Mouse (Mus musculus) ES-Bruce4 (cell line): ENCODE data around the gene Ndufaf2. TPM values are rescaled to one million over a fixed set of nuclear protein-coding genes. Genes with fewer than 3 reads are reported as not detected.
A peak's percentile ranks its signal among the peaks of the same experiment; 100 is the strongest.

Experiments used
- H3K27ac ChIP-seq: 2 replicates; pipeline ENCODE4 v1.5.1; 2012; ENCODE audit warnings: low read length, inconsistent platforms; ENCODE audit not compliant: insufficient read depth
- H3K27me3 ChIP-seq: 2 replicates; pipeline ENCODE4 v1.6.1; 2012; ENCODE audit warnings: mild to moderate bottlenecking, low read length, inconsistent platforms; ENCODE audit not compliant: control insufficient read depth, poor library complexity, insufficient read depth, severe bottlenecking
- H3K36me3 ChIP-seq: 2 replicates; pipeline ENCODE4 v1.6.1; 2012; ENCODE audit warnings: inconsistent platforms, mild to moderate bottlenecking, low read length, moderate library complexity; ENCODE audit not compliant: control insufficient read depth, poor library complexity, insufficient read depth, severe bottlenecking
- H3K4me1 ChIP-seq: one replicate; pipeline ENCODE4 v1.8.1; 2011; ENCODE audit warnings: low read length; ENCODE audit not compliant: control insufficient read depth, insufficient read depth
- H3K4me3 ChIP-seq: 2 replicates; pipeline ENCODE4 v1.5.1; 2011; ENCODE audit warnings: low read depth, mild to moderate bottlenecking, low read length
- H3K9ac ChIP-seq: 2 replicates; pipeline ENCODE4 v1.6.1; 2012; ENCODE audit warnings: low read depth, mild to moderate bottlenecking, inconsistent platforms; ENCODE audit not compliant: poor library complexity, severe bottlenecking
- H3K9me3 ChIP-seq: replicated peaks from 2 replicates; pipeline ENCODE4 v1.6.1; 2012; ENCODE audit warnings: mild to moderate bottlenecking, low read length, inconsistent platforms; ENCODE audit not compliant: control insufficient read depth, poor library complexity, insufficient read depth, severe bottlenecking
- CTCF ChIP-seq: IDR thresholded peaks from one replicate; pipeline ENCODE4 v1.8.1; 2011; ENCODE audit warnings: low read depth, low read length
- EP300 ChIP-seq: IDR thresholded peaks from 2 replicates; pipeline ENCODE4 v1.6.1; 2011; ENCODE audit warnings: low read depth, low read length; ENCODE audit not compliant: insufficient read depth
- POLR2A ChIP-seq: IDR thresholded peaks from one replicate; pipeline ENCODE4 v1.8.1; 2011; ENCODE audit warnings: low read length; ENCODE audit not compliant: insufficient read depth
- polyA plus RNA-seq: library from polyadenylated mRNA; stranded (reverse); fragments of >200 nt; gene quantifications from 2 replicates; pipeline ENCODE4 v1.2.4, GENCODE M21; 2011; ENCODE audit warnings: low read depth; ENCODE audit not compliant: missing spikeins, insufficient read depth, insufficient read length

The Ndufaf2 gene
- polyA plus RNA-seq, 1 experiment, result 103 TPM

DNA sequence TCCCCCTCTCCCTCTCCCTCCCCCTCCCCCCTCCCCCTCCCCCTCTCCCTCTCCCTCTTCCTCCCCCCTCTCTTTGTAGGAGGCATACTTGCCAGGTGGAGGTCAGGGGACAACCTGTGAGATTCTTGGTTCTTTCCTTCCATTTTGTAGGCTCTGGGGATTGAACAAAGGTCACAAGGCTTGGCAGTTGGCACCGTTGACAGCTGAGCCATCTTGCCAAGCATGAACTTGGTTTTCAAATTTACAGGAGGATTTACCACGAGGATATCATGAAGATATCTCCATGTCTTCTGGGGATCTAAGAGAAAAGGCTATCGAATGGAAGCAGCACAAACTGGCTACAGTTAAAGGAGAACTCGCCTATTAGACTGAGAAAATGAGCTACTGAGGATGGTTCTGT is 196.9 kb downstream of the Ndufaf2 start:
- H3K4me1 ChIP-seq, result peaks cover 11% of the 10 kb centered on the region
- TF ChIP-seq POLR2A (no peak), CTCF (no peak), EP300 (no peak)
- no peaks in the 10 kb centered on the region for H3K9me3 ChIP-seq
- no peak overlapping the region for H3K4me3 ChIP-seq
- no peaks in the 10 kb centered on the region for H3K36me3 ChIP-seq
- H3K27ac ChIP-seq, result no peak overlapping the region
- H3K9ac ChIP-seq, result no peak overlapping the region
- H3K27me3 ChIP-seq, result no peaks in the 10 kb centered on the region

DNA sequence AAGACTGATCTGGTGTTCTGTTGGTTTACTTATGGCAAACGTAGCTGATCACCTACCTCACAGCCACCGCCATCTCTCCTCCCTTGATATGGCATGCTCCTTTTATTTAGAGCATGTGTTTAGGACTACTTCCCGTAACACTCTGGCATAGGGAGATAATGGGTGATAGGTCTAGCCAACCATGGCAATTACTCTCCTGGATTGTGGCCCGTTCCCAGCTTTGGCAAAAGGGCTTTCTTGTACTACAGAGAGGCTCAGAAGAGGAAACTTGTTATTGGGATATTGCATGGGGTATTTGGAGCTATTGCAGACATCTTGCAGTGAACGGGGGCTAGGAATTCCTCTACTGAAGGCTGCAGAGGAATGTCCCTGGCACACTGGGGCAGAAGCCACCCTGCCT is 197.9 kb downstream of the Ndufaf2 start:
- Histone ChIP-seq H3K27me3 (no peaks in the 10 kb centered on the region), H3K9ac (no peak overlapping the region), H3K4me3 (no peak overlapping the region), H3K27ac (no peak overlapping the region), H3K36me3 (no peaks in the 10 kb centered on the region), H3K9me3 (no peaks in the 10 kb centered on the region), H3K4me1 (peaks cover 11% of the 10 kb centered on the region)
- TF ChIP-seq EP300 (no peak), POLR2A (no peak), CTCF (no peak)

DNA sequence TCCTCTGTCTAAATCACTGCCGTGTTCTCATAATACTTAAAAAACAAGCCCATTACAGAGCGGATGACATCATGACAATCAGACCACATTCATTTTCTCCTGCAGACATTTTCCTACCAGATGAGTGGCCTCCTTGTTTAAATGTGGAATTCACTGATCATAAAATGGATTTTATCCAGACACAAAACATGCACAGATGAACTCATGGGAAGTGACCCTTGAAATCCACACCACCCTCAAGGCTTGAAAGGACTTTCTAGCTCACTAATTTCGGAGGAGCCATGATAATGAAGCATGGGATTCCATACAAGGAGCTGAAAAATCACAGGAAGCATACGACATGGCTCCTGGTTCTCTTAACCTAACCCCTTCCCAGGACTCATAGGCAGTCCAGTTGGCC is 198.5 kb downstream of the Ndufaf2 start:
- Histone ChIP-seq H3K9me3 (no peaks in the 10 kb centered on the region), H3K4me3 (no peak overlapping the region), H3K27me3 (no peaks in the 10 kb centered on the region), H3K36me3 (no peaks in the 10 kb centered on the region), H3K27ac (no peak overlapping the region), H3K9ac (no peak overlapping the region), H3K4me1 (peaks cover 11% of the 10 kb centered on the region)
- TF ChIP-seq EP300, result no peak
- no peak for TF ChIP-seq CTCF
- no peak for TF ChIP-seq POLR2A

DNA sequence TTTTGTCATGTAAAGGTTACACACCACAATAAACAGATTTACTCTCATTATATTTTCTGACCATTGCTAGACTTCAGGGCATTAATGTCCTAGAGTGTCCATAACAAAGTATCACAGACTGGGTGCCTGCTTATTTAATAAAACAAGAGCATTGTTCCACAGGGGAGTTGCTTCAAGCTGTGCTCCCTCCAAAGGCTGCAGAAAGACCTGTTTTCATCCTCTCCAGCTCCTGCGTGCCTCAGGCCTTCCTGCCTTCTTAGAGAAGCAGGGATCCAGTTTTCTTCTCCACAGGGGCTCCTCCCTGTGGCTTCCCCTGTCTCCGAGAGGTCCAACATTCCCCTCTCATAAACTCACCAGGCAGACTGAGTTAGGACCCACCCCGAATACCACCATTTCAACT is 202.2 kb downstream of the Ndufaf2 start:
- no peak overlapping the region for H3K9ac ChIP-seq
- H3K27me3 ChIP-seq, result no peaks in the 10 kb centered on the region
- H3K27ac ChIP-seq, result peak overlapping the region; percentile 98
- no peaks in the 10 kb centered on the region for H3K36me3 ChIP-seq
- TF ChIP-seq CTCF (no peak), EP300 (peak; percentile 89)
- H3K4me1 ChIP-seq, result peaks cover 6% of the 10 kb centered on the region
- H3K4me3 ChIP-seq, result no peak overlapping the region
- no peaks in the 10 kb centered on the region for H3K9me3 ChIP-seq

DNA sequence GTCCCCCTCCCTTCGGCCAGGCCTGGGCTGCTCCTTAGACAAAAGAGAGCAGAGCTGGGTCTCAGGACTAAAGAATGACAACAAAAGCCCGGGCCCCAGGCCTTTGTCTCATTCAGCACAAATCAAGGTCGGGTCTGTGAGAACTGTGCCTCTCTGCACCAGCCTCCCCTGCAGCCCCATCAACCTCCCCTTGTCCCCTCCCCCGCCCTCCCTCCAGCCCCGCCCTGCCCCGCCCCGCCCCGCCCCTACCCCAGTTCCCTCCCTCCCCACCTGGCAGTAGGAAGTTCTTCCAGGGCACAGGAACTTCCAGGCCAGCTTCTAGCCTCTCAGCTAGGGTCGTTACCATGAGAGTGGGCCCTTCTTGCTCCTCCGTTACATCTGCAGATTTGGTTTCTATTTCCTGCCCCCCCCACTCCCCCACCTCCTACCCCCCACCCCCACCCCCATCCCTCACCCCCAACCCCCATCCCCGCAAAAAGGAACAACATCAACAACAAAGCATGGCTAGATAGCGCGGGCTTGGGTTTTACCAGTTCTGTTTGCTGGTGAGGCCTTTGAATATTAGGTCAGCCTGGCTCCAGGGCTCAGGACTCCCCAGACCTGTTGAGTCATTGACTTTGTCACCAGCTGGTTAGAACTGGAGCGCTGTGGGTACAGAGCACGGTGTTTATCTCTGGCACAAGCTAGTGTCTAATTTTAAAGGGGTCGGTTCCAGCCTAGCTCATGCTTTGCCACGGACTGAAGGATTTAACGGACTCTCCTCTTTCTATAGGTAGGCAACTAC is 202.9 kb downstream of the Ndufaf2 start:
- Histone ChIP-seq H3K4me3 (peak overlapping the region; percentile 56), H3K4me1 (peaks cover 6% of the 10 kb centered on the region), H3K9me3 (no peaks in the 10 kb centered on the region), H3K27ac (peak overlapping the region; percentile 98), H3K9ac (peak overlapping the region; percentile 43), H3K36me3 (no peaks in the 10 kb centered on the region), H3K27me3 (no peaks in the 10 kb centered on the region)
- no peak for TF ChIP-seq POLR2A
- TF ChIP-seq EP300, result peak; percentile 80; the same call in 1 of the 2 replicates

DNA sequence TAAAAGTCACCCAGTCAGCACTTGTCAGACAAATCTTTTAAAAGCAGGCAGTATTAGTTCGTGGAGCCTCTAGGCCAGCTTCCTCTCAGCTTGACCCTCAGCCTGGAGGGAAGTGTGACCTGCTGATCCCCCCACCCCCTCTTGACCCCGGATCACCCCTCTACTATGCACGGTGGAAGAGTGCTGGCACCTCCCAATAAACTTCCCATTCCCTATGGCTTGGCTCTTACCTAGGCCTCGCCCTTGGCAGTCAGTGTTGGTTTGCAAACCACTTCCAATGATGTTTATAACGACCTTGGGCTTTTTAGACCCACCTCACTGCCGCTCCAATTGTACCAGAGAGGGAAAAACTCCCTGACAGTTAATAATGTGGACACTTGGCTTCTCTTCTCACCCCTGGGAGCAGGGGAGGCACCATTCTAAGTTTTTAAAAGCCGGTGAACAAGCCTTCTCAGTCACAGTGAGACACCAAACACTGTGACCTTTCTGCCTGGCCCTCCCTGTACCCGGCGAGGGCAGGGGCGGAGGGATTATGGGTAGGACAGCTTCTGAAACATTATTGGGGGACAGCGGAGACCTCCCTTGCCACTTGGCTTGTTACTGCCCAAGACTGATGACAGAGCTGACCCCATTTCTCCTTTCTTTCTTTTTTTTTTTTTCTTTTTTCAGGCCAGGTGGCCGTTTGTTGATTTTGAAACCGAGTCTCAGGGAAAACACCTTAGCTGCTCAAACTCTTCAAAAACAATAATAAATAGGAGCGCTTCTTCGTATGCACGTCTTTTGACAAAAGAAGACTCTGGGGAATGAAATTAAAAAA is 203.8 kb downstream of the Ndufaf2 start:
- H3K9me3 ChIP-seq, result no peaks in the 10 kb centered on the region
- H3K27me3 ChIP-seq, result no peaks in the 10 kb centered on the region
- TF ChIP-seq CTCF (no peak), EP300 (peak; percentile 86), POLR2A (no peak)
- H3K4me1 ChIP-seq, result peaks cover 6% of the 10 kb centered on the region
- peak overlapping the region; percentile 94 for H3K27ac ChIP-seq
- peak overlapping the region; percentile 5 for H3K4me3 ChIP-seq
- H3K9ac ChIP-seq, result peak overlapping the region; percentile 28
- no peaks in the 10 kb centered on the region for H3K36me3 ChIP-seq
